Mouse (Mus musculus) kidney, embryonic 14.5 days (tissue): Measurements from ENCODE around the gene Hoxb8. TPM values are rescaled to one million over a fixed set of nuclear protein-coding genes. Genes with fewer than 3 reads are reported as not detected.

Experiments used
- ATAC-seq: fragments of 200-750 bp; cut with Nextera tagmentation; 2 replicates; pipeline ENCODE4 v1.8.0; 2017; ENCODE audit warnings: moderate number of reproducible peaks, mild to moderate bottlenecking, moderate TSS enrichment, moderate library complexity; ENCODE audit not compliant: low FRiP score, low TSS enrichment
- H3K27ac ChIP-seq: fragments of 300-500 bp; sonication (generic); 2 replicates; pipeline ENCODE4 v1.5.1; 2014; ENCODE audit warnings: low read depth, mild to moderate bottlenecking, low read length, moderate library complexity, mixed read lengths
- H3K27me3 ChIP-seq: fragments of 300-500 bp; sonication (generic); 2 replicates; pipeline ENCODE4 v1.6.1; 2014; ENCODE audit warnings: mild to moderate bottlenecking, low read length; ENCODE audit not compliant: control insufficient read depth, insufficient read depth
- H3K36me3 ChIP-seq: fragments of 300-500 bp; sonication (generic); 2 replicates; pipeline ENCODE4 v1.6.1; 2014; ENCODE audit warnings: low read length, mixed read lengths; ENCODE audit not compliant: control insufficient read depth, insufficient read depth
- H3K4me1 ChIP-seq: fragments of 300-500 bp; sonication (generic); 2 replicates; pipeline ENCODE4 v1.6.1; 2014; ENCODE audit warnings: low read length, mixed read lengths; ENCODE audit not compliant: control insufficient read depth, insufficient read depth
- H3K4me2 ChIP-seq: fragments of 300-500 bp; sonication (generic); replicated peaks from 2 replicates; pipeline ENCODE4 v1.6.1; 2014; ENCODE audit warnings: low read depth, mild to moderate bottlenecking, low read length
- H3K4me3 ChIP-seq: fragments of 300-500 bp; sonication (generic); 2 replicates; pipeline ENCODE4 v1.5.1; 2014; ENCODE audit warnings: mild to moderate bottlenecking, low read length
- H3K9ac ChIP-seq: fragments of 300-500 bp; sonication (generic); 2 replicates; pipeline ENCODE4 v1.6.1; 2014; ENCODE audit warnings: low read depth, mild to moderate bottlenecking, low read length, moderate library complexity
- H3K9me3 ChIP-seq: fragments of 300-500 bp; sonication (generic); 2 replicates; pipeline ENCODE4 v1.6.1; 2016; ENCODE audit warnings: low read length; ENCODE audit not compliant: control insufficient read depth
- WGBS: fragments of 180-500 bp; shearing (Covaris S2); extraction: QIAGEN DNeasy Blood & Tissue Kit; methylation state at CpG from one replicate; pipeline ENCODE4 v1.1.7; 2014; 5-methylcytosine and 5-hydroxymethylcytosine counted together
- polyA plus RNA-seq: library from polyadenylated mRNA; unstranded; fragments of >200 nt; fragmentation: Nextera tagmentation; extraction: Ambion mirVana; gene quantifications from 2 replicates; pipeline ENCODE4 v1.2.1, GENCODE M21; 2014

The Hoxb8 gene
- polyA plus RNA-seq, 1 experiment from 2014 or later: 12.7 TPM

- Histone ChIP-seq H3K4me3 (no peak overlapping the region), H3K4me1 (peaks cover 72% of the 10 kb centered on the region), H3K4me2 (no peak overlapping the region), H3K27ac (no peak overlapping the region), H3K9ac (no peak overlapping the region), H3K27me3 (no peaks in the 10 kb centered on the region; the same call in 1 of the 2 replicates), H3K36me3 (peaks cover 36% of the 10 kb centered on the region; the same call in 1 of the 2 replicates), H3K9me3 (no peaks in the 10 kb centered on the region)
- 54% methylated on average over 8 of the region's 8 CpGs for WGBS
- ATAC-seq: no peak
Observed at GRCm38 (mm10) chr11:96264390-96265020, 17.2 kb upstream of the Hoxb8 start.

GRCm38 (mm10) chr11:96265954-96266353 lies 15.8 kb upstream of the Hoxb8 start:
- Histone ChIP-seq H3K27ac (peak overlapping the region; percentile 74), H3K4me3 (no peak overlapping the region), H3K4me1 (peaks cover 73% of the 10 kb centered on the region), H3K36me3 (peaks cover 36% of the 10 kb centered on the region; the same call in 1 of the 2 replicates), H3K27me3 (no peaks in the 10 kb centered on the region; the same call in 1 of the 2 replicates), H3K4me2 (no peak overlapping the region; the same call in 1 of the 2 replicates), H3K9ac (peak overlapping the region; percentile 28; the same call in 1 of the 2 replicates), H3K9me3 (no peaks in the 10 kb centered on the region)
- no peak for ATAC-seq
- 15% methylated on average over 7 of the region's 7 CpGs for WGBS

GRCm38 (mm10) chr11:96267021-96267920 lies 14.4 kb upstream of the Hoxb8 start:
- H3K4me3 ChIP-seq: no peak overlapping the region
- H3K4me2 ChIP-seq: no peak overlapping the region
- H3K27me3 ChIP-seq: no peaks in the 10 kb centered on the region; the same call in 1 of the 2 replicates
- H3K9me3 ChIP-seq: no peaks in the 10 kb centered on the region
- H3K9ac ChIP-seq: no peak overlapping the region
- no peak for ATAC-seq
- no peak overlapping the region for H3K27ac ChIP-seq
- H3K36me3 ChIP-seq: peaks cover 31% of the 10 kb centered on the region; the same call in 1 of the 2 replicates
- peaks cover 65% of the 10 kb centered on the region for H3K4me1 ChIP-seq
- WGBS: 54% methylated on average over 7 of the region's 7 CpGs

DNA sequence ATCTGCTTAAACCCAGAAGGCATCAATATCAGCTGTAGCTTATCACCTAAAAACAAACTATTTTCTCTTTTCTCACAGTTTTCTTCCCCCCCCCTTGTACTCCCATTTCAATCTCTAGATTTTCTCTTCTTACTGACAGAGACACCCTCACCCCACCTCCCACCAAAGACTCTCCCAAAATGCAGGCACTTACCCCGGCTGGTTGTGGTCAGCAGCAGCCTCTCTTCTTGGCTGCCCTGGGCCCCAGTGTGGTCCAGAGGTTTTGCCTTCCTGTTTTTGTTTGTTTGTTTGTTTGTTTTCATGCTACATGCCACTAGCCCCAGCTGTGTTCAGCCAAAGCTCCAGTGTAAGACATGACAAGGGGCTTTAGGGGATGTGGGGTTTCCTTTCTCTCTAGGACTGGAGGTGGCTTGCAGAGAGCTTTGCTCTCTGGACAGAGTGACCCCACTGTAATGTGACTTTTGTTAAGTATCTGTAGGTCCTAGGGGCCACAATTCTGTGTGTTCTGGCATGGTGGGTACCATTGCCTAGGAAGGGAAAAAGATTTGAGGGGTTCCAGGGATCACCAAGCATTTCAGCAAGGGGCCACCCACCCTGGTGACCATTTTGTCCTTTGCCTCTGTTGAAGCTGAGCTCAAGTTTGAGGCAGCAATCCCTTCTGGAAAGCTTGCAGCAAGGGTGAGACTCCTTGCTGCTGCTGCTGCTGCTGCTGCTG lies 13.5 kb upstream of the Hoxb8 start:
- Histone ChIP-seq H3K27me3 (no peaks in the 10 kb centered on the region), H3K4me1 (peaks cover 61% of the 10 kb centered on the region), H3K9ac (0 out of 2 replicates have a peak overlapping the region, but pooled peaks have one; percentile 12), H3K27ac (0 out of 2 replicates have a peak overlapping the region, but pooled peaks have one; percentile 17), H3K4me3 (no peak overlapping the region), H3K36me3 (peaks cover 25% of the 10 kb centered on the region; the same call in 1 of the 2 replicates), H3K9me3 (no peaks in the 10 kb centered on the region), H3K4me2 (no peak overlapping the region)
- 54% methylated on average over 1 of the region's 1 CpGs for WGBS
- no peak for ATAC-seq

- Histone ChIP-seq H3K4me2 (peak overlapping the region; percentile 84), H3K27me3 (no peaks in the 10 kb centered on the region), H3K4me1 (peaks cover 49% of the 10 kb centered on the region), H3K27ac (peak overlapping the region; percentile 95), H3K9ac (peak overlapping the region; percentile 45), H3K9me3 (no peaks in the 10 kb centered on the region), H3K4me3 (peak overlapping the region; percentile 65), H3K36me3 (peaks cover 14% of the 10 kb centered on the region; the same call in 1 of the 2 replicates)
- ATAC-seq: no peak
- under 1% methylated on average over 19 of the region's 19 CpGs for WGBS
Observed at GRCm38 (mm10) chr11:96269869-96270268, 11.8 kb upstream of the Hoxb8 start.

- Histone ChIP-seq H3K4me1 (peaks cover 42% of the 10 kb centered on the region), H3K27me3 (peaks cover 4% of the 10 kb centered on the region; the same call in 1 of the 2 replicates), H3K36me3 (peaks cover 16% of the 10 kb centered on the region; the same call in 1 of the 2 replicates), H3K9me3 (no peaks in the 10 kb centered on the region), H3K4me2 (peak within 1 kb of the TSS; percentile 84), H3K4me3 (peak within 1 kb of the TSS; percentile 65), H3K9ac (peak within 1 kb of the TSS; percentile 93), H3K27ac (peak within 1 kb of the TSS; percentile 95)
- ATAC-seq: peak; percentile 68
- under 1% methylated on average over 28 of the region's 40 CpGs for WGBS
Observed at GRCm38 (mm10) chr11:96270996-96271540, 10.6 kb upstream of the Hoxb8 start, which contains the start of gene Hoxb9. Hoxb9 (plus strand) TSS chr11:96271457.

DNA sequence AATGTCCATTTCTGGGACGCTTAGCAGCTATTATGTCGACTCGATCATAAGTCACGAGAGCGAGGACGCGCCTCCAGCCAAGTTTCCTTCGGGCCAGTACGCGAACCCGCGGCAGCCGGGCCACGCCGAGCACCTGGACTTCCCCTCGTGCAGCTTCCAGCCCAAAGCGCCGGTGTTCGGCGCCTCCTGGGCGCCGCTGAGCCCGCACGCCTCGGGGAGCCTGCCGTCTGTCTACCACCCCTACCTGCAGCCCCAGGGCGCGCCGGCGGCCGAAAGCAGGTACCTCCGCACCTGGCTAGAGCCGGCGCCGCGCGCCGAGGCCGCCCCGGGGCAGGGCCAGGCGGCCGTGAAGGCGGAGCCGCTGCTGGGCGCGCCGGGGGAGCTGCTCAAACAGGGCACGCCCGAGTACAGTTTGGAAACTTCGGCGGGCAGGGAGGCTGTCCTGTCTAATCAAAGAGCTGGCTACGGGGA lies 10.1 kb upstream of the Hoxb8 start:
- H3K4me2 ChIP-seq: peak overlapping the region; percentile 84
- under 1% methylated on average over 52 of the region's 52 CpGs for WGBS
- H3K9ac ChIP-seq: peak overlapping the region; percentile 93
- peak; percentile 50 for ATAC-seq
- peaks cover 41% of the 10 kb centered on the region for H3K4me1 ChIP-seq
- peak overlapping the region; percentile 65 for H3K4me3 ChIP-seq
- no peaks in the 10 kb centered on the region for H3K9me3 ChIP-seq
- H3K36me3 ChIP-seq: peaks cover 16% of the 10 kb centered on the region; the same call in 1 of the 2 replicates
- peak overlapping the region; percentile 95 for H3K27ac ChIP-seq
- peaks cover 4% of the 10 kb centered on the region; the same call in 1 of the 2 replicates for H3K27me3 ChIP-seq
